Comparison of ENCODE assay signal across 9 mouse cellular contexts in genomic region chr15:98832161-98833058, GRCm38 (mm10). TPM values are rescaled to one million over a fixed set of nuclear protein-coding genes. Genes with fewer than 3 reads are reported as not detected.
DNase-seq lines count a peak whose midpoint lies in the region; ATAC-seq and TF ChIP-seq lines count a peak whose summit lies in the region.
"Had no signal": no experiment of that assay in that cellular context is flagged by ENCODE, and none has a peak within 500 bp of the region (broad histone marks: within the 10 kb centered on the region; RNA-seq: fewer than 3 reads in every experiment).

No protein-coding gene starts in this region.

- WGBS in limb, embryonic 15.5 days, result 59% methylated on average over 12 of the region's 12 CpGs

- peaks cover 2% of the 10 kb centered on the region; the same call in 1 of the 2 replicates for H3K4me1 ChIP-seq in testis, adult 2 months (ENCODE audit: control insufficient read depth, insufficient read depth, low read length)
- H3K4me1 ChIP-seq in limb, embryonic 15.5 days, result peaks cover 20% of the 10 kb centered on the region

- H3K4me2 ChIP-seq in limb, embryonic 15.5 days, result no peak overlapping the region

- no peak for TF ChIP-seq POLR2A in testis, adult 2 months (IDR thresholded peaks at IDR 0.05; ENCODE audit: control insufficient read depth, low read depth, low read length)

- no peak for ATAC-seq in limb, embryonic 15.5 days (ENCODE audit: insufficient number of reproducible peaks, low FRiP score, low TSS enrichment, low read depth)
- ATAC-seq in neutrophil, adult 5-6 weeks (ENCODE audit: extremely low read depth, insufficient number of reproducible peaks, low FRiP score, poor library complexity, severe bottlenecking), result peak; percentile 11; the same call in 1 of the 2 replicates

- H3K9ac ChIP-seq in limb, embryonic 15.5 days, result no peak overlapping the region

- H3K27ac ChIP-seq in testis, adult 2 months (ENCODE audit: control insufficient read depth, insufficient read depth, low read depth, low read length), result peak overlapping the region; percentile 16; the same call in 1 of the 2 replicates
- H3K27ac ChIP-seq in limb, embryonic 15.5 days, result peak overlapping the region; percentile 97

- H3K4me3 ChIP-seq in testis, adult 2 months (ENCODE audit: control insufficient read depth, low read depth, low read length), result no peak overlapping the region
- H3K4me3 ChIP-seq in limb, embryonic 15.5 days, result 0 out of 2 replicates have a peak overlapping the region, but pooled peaks have one; percentile 76

- H3K27me3 ChIP-seq in testis, adult 2 months (ENCODE audit: control insufficient read depth, insufficient read depth, low read length), result no peaks in the 10 kb centered on the region
- no peaks in the 10 kb centered on the region for H3K27me3 ChIP-seq in limb, embryonic 15.5 days

- no peaks in the 10 kb centered on the region for H3K9me3 ChIP-seq in limb, embryonic 15.5 days

- no peaks in the 10 kb centered on the region for H3K36me3 ChIP-seq in testis, adult 2 months (ENCODE audit: control insufficient read depth, insufficient read depth, low read length)
- peaks cover 56% of the 10 kb centered on the region for H3K36me3 ChIP-seq in limb, embryonic 15.5 days

- TF ChIP-seq CTCF in testis, adult 2 months (IDR thresholded peaks at IDR 0.05; ENCODE audit: control insufficient read depth, insufficient read depth, insufficient replicate concordance, low read depth, low read length), result no peak

- DNase-seq in cerebellum, adult 9-11 months, result peak; percentile 47
- no peak for DNase-seq in cerebellum, adult 18-20 months
- no peak for DNase-seq in testis, postnatal 14 days (ENCODE audit: low spot score)
- DNase-seq in ovary, adult 18-20 months (ENCODE audit: low spot score), result no peak
- no peak for DNase-seq in frontal cortex, postnatal 25 days (ENCODE audit: low spot score in 2 of 2)

RNA-seq across cellular contexts. Expression of gene Prkag1, which starts 1.1 kb away (rescaled TPM):
- 18.4 and 19.5 TPM in 2 replicates for polyA plus RNA-seq in testis, adult 2 months (2012; rRNA removed)
- 91.4 and 94.3 TPM in 2 replicates for polyA plus RNA-seq in limb, embryonic 15.5 days (2015; fragmentation: Nextera tagmentation; extraction: Ambion mirVana)
- 107 and 111 TPM in 2 replicates for total RNA-seq in neutrophil, adult 5-6 weeks (2017)

RNA-seq across cellular contexts. Expression of gene Ddn, which starts 23.1 kb away (rescaled TPM):
- 0.02 TPM in 1 of 2 replicates, not detected in the other for polyA plus RNA-seq in testis, adult 2 months (2012; rRNA removed)
- polyA plus RNA-seq in limb, embryonic 15.5 days (2015; fragmentation: Nextera tagmentation; extraction: Ambion mirVana), result 0.15 TPM in 1 of 2 replicates, not detected in the other
- total RNA-seq in neutrophil, adult 5-6 weeks (2017), result 0.12 and 0.25 TPM in 2 replicates
- total RNA-seq: liver, adult 2 months had no signal
- polyA plus RNA-seq: liver, adult 2 months had no signal

RNA-seq across cellular contexts. Expression of gene Kmt2d, which starts 38.6 kb away (rescaled TPM):
- 17.0 and 17.4 TPM in 2 replicates for polyA plus RNA-seq in testis, adult 2 months (2012; rRNA removed)
- polyA plus RNA-seq in limb, embryonic 15.5 days (2015; fragmentation: Nextera tagmentation; extraction: Ambion mirVana), result 11.8 and 13.7 TPM in 2 replicates
- total RNA-seq in neutrophil, adult 5-6 weeks (2017), result 95.0 and 109 TPM in 2 replicates

RNA-seq across cellular contexts. Expression of gene Wnt1, which starts 42.8 kb away (rescaled TPM):
- 3.5 and 4.0 TPM in 2 replicates for polyA plus RNA-seq in testis, adult 2 months (2012; rRNA removed)
- polyA plus RNA-seq in limb, embryonic 15.5 days (2015; fragmentation: Nextera tagmentation; extraction: Ambion mirVana), result 0.06 and 0.14 TPM in 2 replicates
- total RNA-seq in neutrophil, adult 5-6 weeks (2017), result not detected in 2 replicates
- total RNA-seq: liver, adult 2 months had no signal
- polyA plus RNA-seq: liver, adult 2 months had no signal

RNA-seq across cellular contexts. Expression of gene Wnt10b, which starts 54.5 kb away (rescaled TPM):
- 0.47 and 0.67 TPM in 2 replicates for polyA plus RNA-seq in testis, adult 2 months (2012; rRNA removed)
- 6.0 and 7.0 TPM in 2 replicates for polyA plus RNA-seq in limb, embryonic 15.5 days (2015; fragmentation: Nextera tagmentation; extraction: Ambion mirVana)
- total RNA-seq in neutrophil, adult 5-6 weeks (2017), result 0.58 and 0.74 TPM in 2 replicates
- total RNA-seq: liver, adult 2 months had no signal
- polyA plus RNA-seq: liver, adult 2 months had no signal
